Mouse (Mus musculus) small intestine, adult 2 months (tissue): ENCODE measurements around the gene Acp5.

Source experiments
- CTCF ChIP-seq: fragments of 200-500 bp; IDR thresholded peaks from 2 replicates; pipeline ENCODE4 v1.5.1; 2012; ENCODE audit warnings: low read depth, mild to moderate bottlenecking, control low read depth, inconsistent platforms, low read length, moderate library complexity, mixed read lengths; ENCODE audit not compliant: insufficient replicate concordance, insufficient read length; ENCODE audit errors: extremely low read depth
- POLR2A ChIP-seq: fragments of 200-500 bp; IDR thresholded peaks from 2 replicates; pipeline ENCODE4 v1.6.1; 2012; ENCODE audit warnings: low read depth, mild to moderate bottlenecking, control low read depth, inconsistent platforms, low read length, moderate library complexity

DNA sequence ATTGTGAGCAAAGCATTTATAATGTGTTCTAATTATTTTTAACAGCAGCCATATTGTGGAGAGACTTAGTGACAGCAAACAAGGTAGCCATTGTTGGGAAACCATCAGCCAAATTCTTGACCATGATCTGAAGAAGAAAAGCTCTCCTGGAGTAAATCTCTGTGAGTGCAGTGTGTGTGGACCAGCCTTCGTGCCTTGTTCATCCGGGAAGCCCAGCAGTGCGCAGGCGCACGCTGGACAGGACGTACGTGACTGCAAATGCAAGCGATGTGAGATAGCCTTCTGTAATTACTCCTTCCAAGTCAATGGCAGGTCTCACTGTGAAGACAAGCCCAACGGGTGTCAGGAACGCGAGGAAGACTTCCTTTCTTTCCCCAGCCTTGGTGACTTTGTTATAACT lies 33.8 kb upstream of the Acp5 start:
- no peak for TF ChIP-seq CTCF
- TF ChIP-seq POLR2A, result no peak
